Mouse (Mus musculus) kidney, postnatal 0 days (tissue): ENCODE data around the gene Sik3. TPM values are rescaled to one million over a fixed set of nuclear protein-coding genes. Genes with fewer than 3 reads are reported as not detected.

Experiments
- ATAC-seq: fragments of 200-750 bp; cut with Nextera tagmentation; replicated peaks from 2 replicates; pipeline ENCODE4 v1.8.0; 2017; ENCODE audit warnings: low read depth, moderate number of reproducible peaks, moderate TSS enrichment, moderate library complexity; ENCODE audit not compliant: low FRiP score
- DNase-seq: peaks from one replicate; pipeline ENCODE4 v3.0.0-alpha.2; 2016; ENCODE audit warnings: low spot score
- H3K27ac ChIP-seq: fragments of 300-500 bp; sonication (generic); 2 replicates; pipeline ENCODE4 v1.5.1; 2014; ENCODE audit warnings: mild to moderate bottlenecking
- H3K27me3 ChIP-seq: fragments of 300-500 bp; sonication (generic); 2 replicates; pipeline ENCODE4 v1.6.1; 2014; ENCODE audit warnings: low read length, mixed read lengths; ENCODE audit not compliant: insufficient read depth
- H3K36me3 ChIP-seq: fragments of 300-500 bp; sonication (generic); 2 replicates; pipeline ENCODE4 v1.6.1; 2014; ENCODE audit warnings: low read length, mixed read lengths; ENCODE audit not compliant: insufficient read depth
- H3K4me1 ChIP-seq: fragments of 300-500 bp; sonication (generic); replicated peaks from 2 replicates; pipeline ENCODE4 v1.6.1; 2014; ENCODE audit warnings: antibody characterized with exemption, low read length, mixed read lengths; ENCODE audit not compliant: insufficient read depth
- H3K4me2 ChIP-seq: fragments of 300-500 bp; sonication (generic); 2 replicates; pipeline ENCODE4 v1.6.1; 2014; ENCODE audit warnings: mild to moderate bottlenecking, low read length, moderate library complexity, mixed read lengths
- H3K4me3 ChIP-seq: fragments of 300-500 bp; sonication (generic); replicated peaks from 2 replicates; pipeline ENCODE4 v1.5.1; 2014; ENCODE audit warnings: low read depth, low read length
- H3K9ac ChIP-seq: fragments of 300-500 bp; sonication (generic); 2 replicates; pipeline ENCODE4 v1.6.1; 2014; ENCODE audit warnings: low read depth, low read length
- H3K9me3 ChIP-seq: fragments of 300-500 bp; sonication (generic); replicated peaks from 2 replicates; pipeline ENCODE4 v1.6.1; 2016; ENCODE audit warnings: low read length, inconsistent platforms, mixed read lengths
- CTCF ChIP-seq: IDR thresholded peaks from 2 replicates; pipeline ENCODE4 v1.5.1; 2016; ENCODE audit warnings: antibody characterized with exemption, low read depth, mild to moderate bottlenecking, moderate library complexity
- WGBS: fragments of 180-500 bp; shearing (Covaris S2); extraction: QIAGEN DNeasy Blood & Tissue Kit; methylation state at CpG from one replicate; pipeline ENCODE4 v1.1.7; 2014; 5-methylcytosine and 5-hydroxymethylcytosine counted together
- polyA plus RNA-seq: library from polyadenylated mRNA; unstranded; fragments of >200 nt; fragmentation: Nextera tagmentation; extraction: Ambion mirVana; gene quantifications from 2 replicates; pipeline ENCODE4 v1.2.1, GENCODE M21; 2015

The Sik3 gene
- polyA plus RNA-seq, 1 experiment from 2014 or later, result 12.5 TPM

DNA sequence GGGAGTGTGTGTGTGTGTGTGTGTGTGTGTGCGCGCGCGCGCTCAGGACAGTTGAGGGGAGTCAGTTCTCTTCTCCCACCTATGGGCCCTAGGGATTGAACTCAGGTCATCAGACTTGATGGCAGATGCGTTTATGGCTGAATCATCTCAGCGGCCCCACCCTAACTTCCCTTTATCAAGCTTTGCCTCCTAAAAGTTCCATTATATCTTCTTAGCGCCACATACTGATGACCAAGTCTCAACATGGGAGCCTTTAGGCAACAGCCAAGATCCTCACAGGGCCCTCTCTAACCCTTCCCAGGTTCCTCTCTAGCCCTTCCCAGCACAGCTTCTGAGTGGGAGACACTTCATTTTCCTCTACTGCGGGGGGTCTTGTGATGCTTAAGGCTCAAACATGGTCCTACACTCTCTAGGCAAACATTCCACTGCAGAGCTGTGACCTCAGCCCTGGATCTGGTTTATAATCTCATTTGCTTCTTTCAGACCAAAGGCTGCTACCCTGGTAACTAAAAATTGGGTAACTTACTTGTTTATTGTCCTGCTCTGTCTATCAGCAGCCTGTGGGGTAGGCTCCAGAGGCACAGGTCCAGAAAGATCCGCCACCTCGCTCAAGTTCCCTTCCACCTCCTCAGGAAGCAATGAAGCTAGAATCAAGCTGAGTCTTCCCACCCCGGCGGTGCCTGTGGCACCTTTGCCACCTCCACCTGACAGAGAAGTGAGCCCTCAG is 204.3 kb downstream of the Sik3 start:
- H3K9ac ChIP-seq, result no peak overlapping the region
- no peaks in the 10 kb centered on the region for H3K4me1 ChIP-seq
- H3K4me3 ChIP-seq, result no peak overlapping the region
- DNase-seq (no peak), ATAC-seq (no peak)
- peaks cover 32% of the 10 kb centered on the region for H3K36me3 ChIP-seq
- no peaks in the 10 kb centered on the region for H3K27me3 ChIP-seq
- 89% methylated on average over 13 of the region's 13 CpGs for WGBS
- TF ChIP-seq CTCF, result no peak
- H3K9me3 ChIP-seq, result no peaks in the 10 kb centered on the region
- H3K27ac ChIP-seq, result no peak overlapping the region
- no peak overlapping the region for H3K4me2 ChIP-seq

- no peak overlapping the region for H3K27ac ChIP-seq
- no peak for TF ChIP-seq CTCF
- 58% methylated on average over 9 of the region's 9 CpGs for WGBS
- peaks cover 25% of the 10 kb centered on the region for H3K36me3 ChIP-seq
- no peak for DNase-seq
- ATAC-seq, result no peak
- H3K27me3 ChIP-seq, result no peaks in the 10 kb centered on the region
- H3K9me3 ChIP-seq, result no peaks in the 10 kb centered on the region
- no peak overlapping the region for H3K9ac ChIP-seq
- no peaks in the 10 kb centered on the region for H3K4me1 ChIP-seq
- H3K4me2 ChIP-seq, result no peak overlapping the region
- H3K4me3 ChIP-seq, result no peak overlapping the region
Observed at GRCm38 (mm10) chr9:46218176-46218575, 205.6 kb downstream of the Sik3 start.

DNA sequence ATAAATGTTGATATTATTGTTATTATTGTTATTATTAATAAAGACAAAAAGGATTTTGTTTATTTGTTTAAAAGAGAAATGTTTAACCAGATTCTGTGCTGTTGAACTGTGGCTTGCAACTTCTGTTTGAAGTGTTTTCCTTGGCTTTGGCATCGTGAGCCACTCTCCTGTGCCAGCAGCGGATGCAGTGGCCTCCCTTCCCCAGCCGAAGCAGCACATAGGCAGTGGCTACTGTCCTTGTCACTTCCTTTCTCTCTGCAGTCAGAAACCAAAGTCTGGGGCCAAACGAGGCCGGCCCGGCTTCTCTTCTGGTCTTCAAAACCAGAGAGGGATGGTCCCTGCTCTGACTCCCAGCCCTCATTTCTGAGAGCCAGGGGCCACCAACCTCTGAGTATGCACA is 210.5 kb downstream of the Sik3 start:
- Histone ChIP-seq H3K9ac (no peak overlapping the region), H3K9me3 (no peaks in the 10 kb centered on the region), H3K4me2 (no peak overlapping the region), H3K27me3 (no peaks in the 10 kb centered on the region), H3K4me3 (no peak overlapping the region), H3K36me3 (peaks cover 25% of the 10 kb centered on the region), H3K27ac (no peak overlapping the region), H3K4me1 (no peaks in the 10 kb centered on the region)
- ATAC-seq (no peak), DNase-seq (no peak)
- 82% methylated on average over 6 of the region's 6 CpGs for WGBS
- TF ChIP-seq CTCF, result no peak

GRCm38 (mm10) chr9:46224101-46224500 is 211.5 kb downstream of the Sik3 start:
- no peak overlapping the region for H3K4me3 ChIP-seq
- no peak overlapping the region for H3K9ac ChIP-seq
- H3K9me3 ChIP-seq, result no peaks in the 10 kb centered on the region
- no peaks in the 10 kb centered on the region for H3K27me3 ChIP-seq
- 56% methylated on average over 3 of the region's 3 CpGs for WGBS
- no peak for TF ChIP-seq CTCF
- no peak for ATAC-seq
- DNase-seq, result no peak
- no peak overlapping the region for H3K4me2 ChIP-seq
- peaks cover 25% of the 10 kb centered on the region for H3K36me3 ChIP-seq
- no peak overlapping the region for H3K27ac ChIP-seq
- no peaks in the 10 kb centered on the region for H3K4me1 ChIP-seq

GRCm38 (mm10) chr9:46224945-46225660 is 212.5 kb downstream of the Sik3 start:
- no peak overlapping the region for H3K27ac ChIP-seq
- H3K27me3 ChIP-seq, result no peaks in the 10 kb centered on the region
- ATAC-seq, result no peak
- peaks cover 18% of the 10 kb centered on the region for H3K36me3 ChIP-seq
- no peak overlapping the region for H3K4me2 ChIP-seq
- 55% methylated on average over 5 of the region's 5 CpGs for WGBS
- H3K9ac ChIP-seq, result no peak overlapping the region
- no peaks in the 10 kb centered on the region for H3K9me3 ChIP-seq
- no peak for DNase-seq
- no peak overlapping the region for H3K4me3 ChIP-seq
- no peak for TF ChIP-seq CTCF
- H3K4me1 ChIP-seq, result no peaks in the 10 kb centered on the region

- Histone ChIP-seq H3K4me1 (peaks cover 6% of the 10 kb centered on the region; the same call in 1 of the 2 replicates), H3K4me2 (no peak overlapping the region), H3K36me3 (peaks cover under 1% of the 10 kb centered on the region; the same call in 1 of the 2 replicates), H3K27me3 (no peaks in the 10 kb centered on the region), H3K4me3 (no peak overlapping the region), H3K9me3 (no peaks in the 10 kb centered on the region), H3K9ac (no peak overlapping the region), H3K27ac (no peak overlapping the region)
- no peak for TF ChIP-seq CTCF
- DNase-seq, result no peak
- ATAC-seq, result no peak
- WGBS, result 89% methylated on average over 3 of the region's 3 CpGs
Observed at GRCm38 (mm10) chr9:46227064-46227614, 214.5 kb downstream of the Sik3 start.
